Mouse (Mus musculus): ENCODE data around the gene Gba2.
"Not testable (repeated sequence)": the region's sequence is repeated elsewhere in the genome, so short reads cannot be mapped to it uniquely, and the experiment has no call there.

Gba2 gene

GRCm38 (mm10) chr4:43578376-43579204 is at the start of gene Gba2, which contains the start of gene Rgp1:
Gba2 (minus strand) TSS chr4:43578873.
Rgp1 (plus strand) TSS chr4:43578715.
- peak; percentile 93 for DNase-seq (ENCODE audit: low read depth, low spot score)

GRCm38 (mm10) chr4:43620146-43620778 is 41.6 kb upstream of the Gba2 start:
- DNase-seq (ENCODE audit: low read depth, low spot score): no peak

GRCm38 (mm10) chr4:43613060-43613730 is 34.5 kb upstream of the Gba2 start:
- no peak for DNase-seq (ENCODE audit: low read depth, low spot score)

- DNase-seq (ENCODE audit: low read depth, low spot score): no peak
These were observed 33.9 kb upstream of the Gba2 start for GRCm38 (mm10) chr4:43612534-43612933.

GRCm38 (mm10) chr4:43604751-43605685 is 26.3 kb upstream of the Gba2 start:
- no peak for DNase-seq (ENCODE audit: low read depth, low spot score)

- DNase-seq (ENCODE audit: low read depth, low spot score): no peak
These were observed 25.4 kb upstream of the Gba2 start for GRCm38 (mm10) chr4:43604099-43604498.

GRCm38 (mm10) chr4:43600195-43600934 is 21.7 kb upstream of the Gba2 start:
- DNase-seq (ENCODE audit: low read depth, low spot score): no peak

- no peak for DNase-seq (ENCODE audit: low read depth, low spot score)
These were observed 20.1 kb upstream of the Gba2 start for GRCm38 (mm10) chr4:43598650-43599380.

- DNase-seq (ENCODE audit: low read depth, low spot score): no peak
These were observed 19.5 kb upstream of the Gba2 start for GRCm38 (mm10) chr4:43598200-43598599.

GRCm38 (mm10) chr4:43596597-43596996 is 17.9 kb upstream of the Gba2 start:
- DNase-seq (ENCODE audit: low read depth, low spot score): not testable (repeated sequence)

- DNase-seq (ENCODE audit: low read depth, low spot score): no peak
These were observed 14.8 kb upstream of the Gba2 start for GRCm38 (mm10) chr4:43593453-43593852.

GRCm38 (mm10) chr4:43591961-43592360 is 13.3 kb upstream of the Gba2 start:
- no peak for DNase-seq (ENCODE audit: low read depth, low spot score)

- DNase-seq (ENCODE audit: low read depth, low spot score): no peak
These were observed 12.9 kb upstream of the Gba2 start for GRCm38 (mm10) chr4:43591543-43591942.

- DNase-seq (ENCODE audit: low read depth, low spot score): no peak
These were observed 9.0 kb upstream of the Gba2 start for GRCm38 (mm10) chr4:43587681-43588080.

GRCm38 (mm10) chr4:43586411-43586810 is 7.7 kb upstream of the Gba2 start:
- DNase-seq (ENCODE audit: low read depth, low spot score): no peak

GRCm38 (mm10) chr4:43585682-43586081 is 7.0 kb upstream of the Gba2 start:
- no peak for DNase-seq (ENCODE audit: low read depth, low spot score)

- no peak for DNase-seq (ENCODE audit: low read depth, low spot score)
These were observed 6.1 kb upstream of the Gba2 start, which contains the start of gene Msmp for GRCm38 (mm10) chr4:43584444-43585416. Msmp (minus strand) TSS chr4:43584494.

- no peak for DNase-seq (ENCODE audit: low read depth, low spot score)
These were observed 4.7 kb upstream of the Gba2 start for GRCm38 (mm10) chr4:43583421-43583820.

- DNase-seq (ENCODE audit: low read depth, low spot score): no peak
These were observed 3.6 kb upstream of the Gba2 start for GRCm38 (mm10) chr4:43582241-43582640.

All from A20 (cell line).